Mouse (Mus musculus) bone marrow, adult 2 months (tissue): ENCODE results near the gene Elovl3.

ENCODE experiments used
- CTCF ChIP-seq: fragments of 200-500 bp; IDR thresholded peaks from 2 replicates; pipeline ENCODE4 v1.5.1; 2011; ENCODE audit warnings: low read length, control low read depth; ENCODE audit not compliant: control insufficient read depth, insufficient read depth
- POLR2A ChIP-seq: fragments of 200-500 bp; IDR thresholded peaks from 2 replicates; pipeline ENCODE4 v1.6.1; 2011; ENCODE audit warnings: low read depth, mild to moderate bottlenecking, control low read depth, low read length, borderline replicate concordance; ENCODE audit not compliant: control insufficient read depth

GRCm38 (mm10) chr19:46085185-46085584 lies 46.5 kb upstream of the Elovl3 start:
- TF ChIP-seq POLR2A (no peak), CTCF (no peak)
